Mouse (Mus musculus): ENCODE measurements around the gene Ncdn.

Gene Ncdn

DNA sequence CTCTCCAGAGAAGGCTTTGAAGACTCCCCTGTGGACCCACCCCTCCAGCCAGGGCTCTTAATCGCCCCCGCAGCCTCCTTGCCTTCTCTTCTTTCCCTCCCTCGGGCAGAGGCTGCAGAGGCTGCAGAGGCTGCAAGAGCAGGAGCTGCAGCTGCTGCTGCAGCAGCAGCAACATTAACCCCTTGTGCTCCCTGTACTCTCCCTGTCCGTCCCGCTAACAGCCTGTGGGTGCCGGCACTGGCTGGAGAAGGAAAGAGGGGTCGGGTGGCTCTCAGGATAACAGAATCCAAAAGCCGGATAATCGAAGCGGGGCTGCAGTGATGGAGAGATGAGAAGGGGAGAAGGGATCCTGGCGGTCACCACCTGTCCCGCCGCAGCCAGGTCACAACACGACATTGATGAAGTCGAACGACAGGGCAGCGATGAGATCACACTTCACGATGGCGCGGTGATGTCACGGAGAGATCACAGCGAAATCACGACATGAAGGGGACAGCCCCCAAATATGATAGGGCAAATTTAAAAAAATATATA, 563 bp downstream of the Ncdn start:
- DNase-seq (ENCODE audit: low read depth in 2 of 2, low spot score in 2 of 2): no peak

DNA sequence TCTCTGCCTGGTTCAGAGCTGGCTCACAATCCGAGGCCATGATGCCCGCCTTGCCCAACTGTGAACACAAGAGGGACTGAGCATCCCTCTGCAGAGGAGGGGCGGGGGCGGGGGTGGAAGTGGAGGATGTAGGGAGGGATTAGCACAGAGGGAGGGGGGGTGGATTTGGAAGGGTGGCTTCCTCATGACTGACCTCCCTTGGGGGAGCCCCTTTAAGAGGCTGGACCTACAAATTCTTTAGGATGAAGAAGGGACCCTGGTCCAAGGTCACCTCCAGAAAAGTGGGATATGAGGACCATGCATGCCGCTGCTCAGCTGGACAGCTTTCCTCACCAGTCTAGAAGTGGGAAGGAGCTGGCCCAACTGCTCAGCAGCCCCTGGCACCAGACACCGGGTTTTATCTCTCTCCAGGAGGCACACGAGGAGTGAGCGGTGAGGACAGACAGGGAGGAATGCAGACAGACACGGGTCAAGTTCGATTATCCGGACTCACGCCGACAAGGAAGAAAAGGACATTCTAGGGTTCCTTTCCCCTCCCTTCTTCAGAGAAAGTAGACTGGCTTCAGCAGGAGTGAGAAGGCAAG, 1.1 kb downstream of the Ncdn start:
- no peak for DNase-seq (ENCODE audit: low read depth in 2 of 2, low spot score in 2 of 2)

DNA sequence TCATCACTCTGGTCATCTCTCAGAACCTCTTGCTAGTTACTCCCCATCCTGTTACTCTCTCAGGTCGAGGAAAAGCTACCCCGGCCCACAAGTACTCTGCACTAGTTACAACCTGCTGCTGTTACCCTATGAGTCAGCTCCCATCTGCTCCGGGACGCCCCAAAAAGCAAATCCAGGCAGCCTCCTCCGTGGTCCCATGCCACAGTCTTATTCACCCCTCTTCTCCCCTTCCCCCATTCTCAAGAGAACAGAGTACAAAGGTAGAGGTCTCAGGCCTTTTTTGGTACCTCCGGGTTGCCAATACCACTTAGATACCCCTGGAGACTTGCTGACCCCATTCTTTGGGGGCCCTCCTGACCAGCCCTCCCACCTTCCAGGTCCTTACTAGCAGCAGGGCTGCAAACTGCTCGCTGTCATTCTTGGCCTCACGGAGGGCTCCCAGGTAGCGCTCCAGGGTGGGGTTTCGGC, 1.6 kb downstream of the Ncdn start:
- no peak for DNase-seq (ENCODE audit: low read depth in 2 of 2, low spot score in 2 of 2)

DNA sequence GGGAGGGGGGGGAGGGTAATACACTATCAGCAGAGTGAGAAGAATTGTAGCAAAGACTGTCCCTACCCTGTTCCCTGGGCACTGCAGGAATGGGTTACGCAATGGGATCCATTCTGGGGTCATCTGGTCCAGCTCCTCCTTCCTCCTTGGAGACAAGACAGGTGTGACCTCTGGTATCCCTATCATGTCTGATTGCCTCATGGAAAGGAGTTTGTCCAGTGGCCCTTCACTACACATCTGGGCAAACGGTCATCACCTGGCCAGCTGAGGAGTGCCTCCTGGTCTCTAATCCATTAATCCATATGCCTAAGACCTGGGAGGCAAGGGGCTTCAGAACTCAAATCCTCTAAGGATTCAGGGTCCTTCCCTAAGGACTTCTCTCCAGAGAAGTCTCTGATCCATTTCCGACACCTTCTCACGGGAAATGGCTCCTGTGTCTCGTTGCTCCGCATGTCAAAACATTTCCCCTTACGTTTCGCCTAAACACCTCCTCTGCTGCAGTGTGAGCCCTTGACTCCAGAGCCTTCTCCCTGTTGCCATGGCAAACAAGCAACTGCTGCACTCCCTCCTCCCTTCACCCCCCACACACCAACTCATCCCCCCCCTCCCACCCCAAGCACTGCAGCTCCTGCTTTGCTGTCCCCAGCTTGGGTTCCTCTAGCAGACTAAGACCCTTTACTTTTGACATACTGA, 2.2 kb downstream of the Ncdn start:
- no peak for DNase-seq (ENCODE audit: low read depth in 2 of 2, low spot score in 2 of 2)

DNA sequence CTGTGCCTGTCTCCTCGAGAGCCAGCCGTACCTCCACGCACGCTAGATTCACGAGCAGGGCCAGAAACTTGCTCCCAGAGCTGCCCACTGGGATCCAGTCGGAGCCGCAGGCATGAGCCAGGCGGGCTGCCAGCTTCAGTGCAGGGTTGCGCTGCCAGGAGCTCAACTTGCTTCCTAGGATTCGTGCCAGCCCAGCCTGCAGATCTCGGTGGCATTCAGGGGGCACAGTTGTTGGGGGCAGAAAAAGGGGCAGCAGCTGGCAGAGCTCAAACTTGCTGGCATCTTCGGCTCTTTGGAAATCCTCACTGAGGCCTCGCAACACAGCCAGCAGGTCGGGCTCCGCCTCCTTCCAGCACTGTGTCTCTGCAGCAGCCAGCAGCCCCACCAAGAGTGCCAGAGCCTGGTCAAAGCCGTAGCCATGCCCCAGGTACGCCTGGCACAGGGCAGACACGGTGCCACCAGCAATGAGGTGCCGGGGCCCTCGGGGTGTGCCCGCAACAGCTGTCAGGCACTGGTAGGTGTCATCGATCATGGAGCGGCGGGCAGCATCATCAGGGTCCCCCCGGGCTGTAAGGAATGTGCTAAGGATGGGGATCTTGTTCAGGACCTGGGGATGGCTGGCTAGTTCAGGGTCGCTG, 3.1 kb downstream of the Ncdn start:
- DNase-seq (ENCODE audit: low read depth in 2 of 2, low spot score in 2 of 2): no peak

DNA sequence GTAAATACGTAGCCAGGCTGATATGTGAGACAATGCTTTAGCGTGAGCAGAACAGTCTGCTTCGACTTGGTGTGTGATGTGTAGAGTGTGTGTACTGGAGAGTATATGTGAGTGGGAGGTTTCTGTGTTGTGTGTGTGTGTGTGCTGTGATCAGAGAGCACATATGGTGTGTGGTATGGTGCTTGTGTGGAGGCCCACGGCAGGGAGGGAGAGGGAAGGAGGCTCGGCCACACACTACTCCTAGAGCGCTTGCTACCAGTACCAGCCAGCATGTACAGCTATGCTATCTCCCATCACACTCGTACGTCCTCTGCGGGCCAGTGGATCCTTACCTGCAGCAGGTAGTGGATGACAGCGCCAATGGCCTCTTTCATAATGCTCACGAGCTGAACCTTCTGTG, 3.7 kb downstream of the Ncdn start:
- no peak for DNase-seq (ENCODE audit: low read depth in 2 of 2, low spot score in 2 of 2)

DNA sequence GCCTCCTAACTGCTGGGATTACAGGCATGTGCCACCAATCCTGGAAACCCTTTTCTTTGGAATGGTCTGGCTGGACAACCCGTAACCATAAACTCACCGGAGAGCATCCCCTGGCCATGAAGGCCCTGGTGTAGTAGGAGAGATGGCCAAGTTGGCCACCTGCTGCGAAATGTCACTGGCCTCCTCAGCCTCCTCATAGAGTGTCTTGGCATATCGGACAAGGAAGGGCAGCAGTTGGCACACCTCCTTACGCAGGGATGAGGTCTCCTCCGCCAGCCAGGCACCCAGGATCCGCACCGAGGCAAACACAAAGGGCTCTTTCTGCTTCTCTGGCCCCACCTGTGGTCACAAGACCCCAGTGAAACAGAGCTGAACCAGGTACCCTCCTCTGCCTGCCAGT, 4.9 kb downstream of the Ncdn start:
- DNase-seq (ENCODE audit: low read depth in 2 of 2, low spot score in 2 of 2): no peak

DNA sequence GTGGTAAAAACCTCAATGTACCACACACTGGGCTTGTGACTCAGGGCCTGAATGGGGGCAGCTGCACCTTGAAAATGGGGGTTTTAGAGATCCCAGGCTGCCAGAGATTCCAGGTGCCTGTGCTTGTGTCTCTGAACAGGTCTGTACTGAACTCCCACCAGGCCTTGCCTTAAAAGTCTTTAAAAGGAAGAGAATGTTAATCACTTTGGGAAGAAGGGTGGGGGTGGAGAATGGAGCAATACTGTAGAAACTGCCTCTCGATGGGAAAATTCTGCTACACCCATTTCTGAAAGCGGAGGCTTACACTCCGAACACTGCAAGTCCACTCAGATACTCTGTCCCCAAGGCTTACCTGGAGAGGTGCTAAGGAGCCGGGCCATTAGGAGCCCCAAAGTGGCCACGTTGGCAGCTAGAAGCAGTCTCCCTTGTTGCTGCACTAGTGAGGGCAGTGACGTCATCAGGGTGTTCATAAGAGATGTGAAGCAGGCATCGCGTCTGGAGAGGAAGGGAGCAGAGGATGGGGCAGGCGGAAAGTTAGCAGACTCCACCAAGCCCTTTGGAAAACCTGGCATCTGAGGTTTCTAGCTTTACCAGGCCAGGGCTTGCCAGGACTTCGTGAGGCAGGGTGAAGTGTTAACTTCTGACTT, 6.9 kb downstream of the Ncdn start:
- DNase-seq (ENCODE audit: low read depth in 2 of 2, low spot score in 2 of 2): no peak

DNA sequence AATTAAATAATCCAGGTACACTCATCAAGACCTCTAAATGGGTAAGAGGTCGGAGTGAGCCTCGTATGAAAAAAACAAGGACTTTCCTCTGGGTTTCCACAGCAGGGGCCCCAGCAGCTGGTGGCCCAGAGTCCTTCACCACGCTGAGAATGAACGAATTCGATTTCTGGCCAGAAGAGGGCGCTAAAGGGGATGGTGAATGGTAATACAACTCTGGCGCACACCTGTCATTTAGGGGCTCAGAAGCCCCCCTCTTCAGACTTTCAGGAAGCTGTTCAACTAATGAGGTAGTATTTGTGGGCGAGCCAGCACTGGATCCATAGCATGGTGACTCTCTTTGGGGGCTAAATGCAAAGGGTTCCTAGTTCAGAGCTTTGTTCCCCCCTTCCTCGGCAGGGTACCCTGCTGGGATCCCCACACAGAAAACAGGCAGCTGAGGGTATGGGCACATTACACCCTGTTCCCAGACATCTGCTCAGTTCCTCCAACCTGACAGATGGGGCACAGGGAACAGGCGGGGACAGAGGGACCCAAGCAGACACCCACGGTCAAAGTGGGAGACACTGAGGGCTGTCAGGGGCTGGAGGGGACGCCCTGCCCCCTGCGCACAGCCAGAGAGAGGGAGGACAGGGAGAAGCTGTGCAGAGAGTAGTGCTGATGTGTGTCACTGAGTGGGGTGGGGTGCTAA, 7.6 kb downstream of the Ncdn start:
- peak; percentile 54 to 69 for DNase-seq (ENCODE audit: low read depth in 2 of 2, low spot score in 2 of 2)

DNA sequence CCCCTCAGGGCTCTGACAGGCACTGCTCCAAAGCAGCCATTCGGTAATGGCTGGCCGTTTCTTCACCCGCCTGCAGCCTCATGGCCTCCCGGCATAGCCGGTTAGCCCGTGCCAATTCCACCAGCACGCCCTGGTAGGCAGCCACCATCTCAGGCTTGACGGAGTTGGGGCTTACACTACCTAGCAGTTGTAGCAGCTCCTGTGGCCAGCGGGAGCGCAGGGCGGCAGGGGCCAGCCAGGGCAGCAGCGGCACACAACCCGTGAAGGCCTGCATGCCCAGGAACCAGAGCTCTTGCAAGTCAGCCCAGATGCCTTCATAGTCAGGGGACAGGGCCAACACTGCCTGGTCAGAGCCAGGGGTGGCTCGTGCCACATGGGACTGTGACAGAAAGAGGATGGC, 8.4 kb downstream of the Ncdn start:
- DNase-seq (ENCODE audit: low read depth in 2 of 2, low spot score in 2 of 2): no peak

DNA sequence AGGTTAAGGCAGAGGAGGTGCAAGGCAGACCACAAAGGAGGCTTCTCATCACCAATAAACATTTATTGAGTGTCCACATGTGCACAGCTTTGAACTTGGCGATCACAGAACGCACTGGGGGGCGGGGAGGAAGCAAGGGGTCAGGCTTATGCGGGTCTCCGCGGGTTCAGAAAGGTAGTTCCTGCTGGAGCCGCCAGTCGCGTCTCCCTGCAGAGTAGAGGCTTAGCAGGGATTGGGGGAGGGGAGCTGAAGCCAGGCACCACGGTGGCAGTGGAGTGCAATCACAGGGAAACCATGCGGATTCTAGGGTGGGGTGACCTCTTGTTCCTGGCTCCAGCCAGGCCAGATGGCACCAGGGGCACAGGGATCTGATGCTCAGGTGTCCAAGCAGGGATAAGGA, 9.5 kb downstream of the Ncdn start:
- no peak for DNase-seq (ENCODE audit: low read depth in 2 of 2, low spot score in 2 of 2)

DNA sequence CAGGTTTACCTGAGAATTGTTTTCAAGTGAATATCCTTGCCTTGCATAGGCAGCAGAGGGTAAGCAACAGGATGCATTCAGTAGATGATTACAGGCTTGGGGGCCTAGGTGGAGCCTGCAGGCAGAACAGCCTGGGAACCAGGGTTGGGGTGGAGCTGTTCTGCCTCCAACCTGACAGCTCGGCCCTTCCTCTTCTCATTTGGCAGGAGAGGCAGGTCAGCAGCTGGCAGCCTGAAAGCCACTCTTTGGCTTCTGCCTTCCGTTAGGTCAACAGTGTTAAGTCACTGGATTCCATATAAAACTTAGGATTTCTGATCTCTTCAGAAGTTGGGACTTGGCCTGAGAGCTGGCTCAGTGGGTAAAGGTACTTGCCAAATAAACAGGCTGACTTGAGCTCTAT, 10.3 kb downstream of the Ncdn start:
- DNase-seq (ENCODE audit: low read depth in 2 of 2, low spot score in 2 of 2): no peak

DNA sequence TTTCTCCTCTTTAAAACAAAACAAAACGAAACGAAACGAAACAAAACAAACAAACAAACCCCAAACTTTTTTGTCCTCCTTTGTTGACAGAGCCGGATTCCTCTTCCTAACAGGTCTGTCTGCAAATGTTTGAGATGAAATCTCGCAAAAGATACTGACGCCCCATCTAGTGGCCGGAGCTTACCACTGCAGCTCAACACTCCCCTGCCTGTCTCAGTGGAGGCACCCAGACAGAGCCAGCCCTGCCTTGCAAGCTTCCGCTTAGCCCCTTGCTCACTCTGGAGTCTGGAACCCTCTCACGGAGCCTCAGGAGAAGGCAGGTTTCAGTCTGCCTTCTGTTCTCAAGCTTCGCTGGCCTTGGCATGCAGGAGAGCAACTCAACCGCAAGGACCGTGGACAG, 11.8 kb downstream of the Ncdn start:
- DNase-seq (ENCODE audit: low read depth in 2 of 2, low spot score in 2 of 2): peak; percentile 64 to 73

DNA sequence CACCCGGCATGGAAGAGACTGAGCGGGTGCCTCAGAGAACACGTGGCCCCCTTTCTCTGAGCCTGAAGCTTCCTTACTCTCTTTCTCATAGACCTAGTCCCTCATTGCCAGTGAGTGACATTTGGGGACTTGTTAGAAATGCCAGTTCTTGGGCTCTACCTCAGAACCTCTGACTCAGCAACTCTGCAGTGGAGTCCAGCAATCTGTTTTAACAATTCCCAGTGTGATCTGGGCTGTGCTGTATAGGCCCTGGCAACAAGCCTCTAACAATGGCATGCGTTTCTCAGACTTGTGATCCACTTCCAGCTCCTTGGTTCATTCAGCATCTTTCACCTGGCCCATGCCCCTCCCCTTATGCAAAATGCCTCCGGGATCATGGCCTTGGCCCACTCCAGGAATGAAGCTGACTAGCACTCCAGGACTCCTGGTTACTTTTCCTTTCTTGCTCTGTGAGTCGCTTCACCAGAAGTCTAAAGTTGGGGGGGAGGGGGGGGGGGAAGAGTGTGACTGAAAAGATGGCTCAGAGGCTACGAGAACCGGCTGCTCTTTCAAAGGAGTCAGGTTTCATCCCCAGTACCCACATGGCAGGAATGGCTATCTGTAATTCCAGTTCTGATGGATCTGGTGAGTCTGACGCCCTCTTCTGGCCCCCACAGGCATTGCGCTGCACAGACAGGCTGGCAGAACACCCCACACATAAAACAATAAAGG, 13.1 kb downstream of the Ncdn start:
- DNase-seq (ENCODE audit: low read depth in 2 of 2, low spot score in 2 of 2): no peak

DNA sequence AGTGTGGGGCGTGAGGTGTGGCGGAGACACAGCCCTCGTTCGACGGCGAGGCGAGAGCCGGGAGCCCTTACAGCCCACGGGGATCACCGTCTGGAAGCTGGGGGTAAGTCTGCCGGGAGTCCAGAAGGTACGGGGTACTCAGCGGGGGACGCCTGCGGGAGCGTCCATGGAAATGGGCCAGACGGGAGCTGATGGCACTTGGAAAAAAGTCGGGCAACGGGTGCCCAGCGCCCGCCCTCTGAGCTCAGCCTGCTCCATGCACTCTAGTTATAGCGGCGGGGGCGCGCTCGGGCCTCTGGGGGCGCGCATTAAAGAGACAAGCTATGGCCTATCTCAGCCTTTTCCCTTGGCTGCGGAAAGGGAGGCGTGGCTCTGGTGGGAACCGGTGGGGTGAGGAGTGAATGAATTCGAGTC, 17.2 kb downstream of the Ncdn start, which contains the start of gene Tfap2e:
TSS of gene Tfap2e (minus strand) at position 240 of the 414 bp plus-strand sequence.
- no peak for DNase-seq (ENCODE audit: low read depth in 2 of 2, low spot score in 2 of 2)

DNA sequence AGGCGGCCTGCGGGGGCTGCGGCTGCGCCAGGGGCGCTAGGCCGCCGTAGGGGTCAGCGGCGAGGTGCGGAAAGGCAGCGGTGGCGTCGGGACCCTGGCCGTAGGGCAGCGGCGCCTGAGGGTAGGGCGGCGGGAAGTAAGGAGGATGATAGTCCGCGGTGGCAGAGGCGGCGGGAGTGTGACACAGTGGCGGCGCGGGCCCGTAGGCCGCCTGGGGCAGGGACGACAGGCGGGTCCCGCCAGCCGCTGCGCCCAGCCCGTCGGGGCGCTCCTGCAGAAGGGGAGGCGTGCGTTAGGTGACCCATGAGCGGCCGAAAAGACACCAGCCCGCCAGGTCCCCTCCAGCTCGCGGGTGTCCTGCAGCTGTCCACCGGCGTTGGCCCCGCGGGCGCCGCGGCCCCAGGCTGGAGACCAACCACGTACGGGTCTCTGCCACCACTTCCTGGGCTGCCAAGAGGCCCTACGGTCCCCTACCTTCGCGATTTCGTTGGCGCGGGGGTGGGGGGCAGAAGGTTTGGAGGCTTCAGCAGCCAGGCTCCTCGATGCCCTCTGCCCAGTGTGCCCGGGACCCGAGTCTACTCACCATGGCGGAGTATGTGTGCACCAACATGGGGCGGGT, 17.7 kb downstream of the Ncdn start:
- DNase-seq (ENCODE audit: low read depth in 2 of 2, low spot score in 2 of 2): no peak

DNA sequence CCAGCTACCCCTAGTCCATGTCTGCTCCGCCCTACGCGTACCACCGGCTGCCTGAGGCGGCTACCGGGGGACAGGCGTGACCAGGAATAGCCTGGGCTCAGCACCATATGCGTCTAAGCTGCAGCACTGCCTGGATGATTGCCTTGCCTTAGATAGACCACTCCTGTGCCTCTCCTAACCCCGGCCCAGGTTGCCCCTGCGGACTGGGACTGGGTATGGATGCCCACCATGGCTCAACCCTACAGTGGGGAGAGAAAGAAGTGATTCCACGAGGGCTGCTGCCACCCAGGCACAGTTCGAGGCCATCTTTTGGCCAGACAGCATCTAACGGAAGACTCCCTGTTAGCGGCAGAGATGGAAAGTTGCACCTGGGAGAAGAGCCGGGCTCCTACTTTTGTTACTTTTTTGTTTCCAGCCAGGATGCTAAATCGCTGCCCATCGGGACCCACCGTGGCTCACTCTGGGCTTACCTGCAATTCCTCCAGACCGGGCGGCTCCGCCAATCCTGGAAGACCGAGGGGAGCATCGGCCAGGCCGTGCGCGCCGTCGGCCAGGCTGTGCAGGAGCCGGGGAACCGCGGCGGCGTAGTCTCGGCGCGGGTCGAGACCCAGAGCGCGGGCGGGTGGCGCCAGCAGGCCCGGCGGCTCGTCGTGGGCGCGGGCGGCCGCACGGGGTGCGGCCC, 18.4 kb downstream of the Ncdn start:
- no peak for DNase-seq (ENCODE audit: low read depth in 2 of 2, low spot score in 2 of 2)

DNA sequence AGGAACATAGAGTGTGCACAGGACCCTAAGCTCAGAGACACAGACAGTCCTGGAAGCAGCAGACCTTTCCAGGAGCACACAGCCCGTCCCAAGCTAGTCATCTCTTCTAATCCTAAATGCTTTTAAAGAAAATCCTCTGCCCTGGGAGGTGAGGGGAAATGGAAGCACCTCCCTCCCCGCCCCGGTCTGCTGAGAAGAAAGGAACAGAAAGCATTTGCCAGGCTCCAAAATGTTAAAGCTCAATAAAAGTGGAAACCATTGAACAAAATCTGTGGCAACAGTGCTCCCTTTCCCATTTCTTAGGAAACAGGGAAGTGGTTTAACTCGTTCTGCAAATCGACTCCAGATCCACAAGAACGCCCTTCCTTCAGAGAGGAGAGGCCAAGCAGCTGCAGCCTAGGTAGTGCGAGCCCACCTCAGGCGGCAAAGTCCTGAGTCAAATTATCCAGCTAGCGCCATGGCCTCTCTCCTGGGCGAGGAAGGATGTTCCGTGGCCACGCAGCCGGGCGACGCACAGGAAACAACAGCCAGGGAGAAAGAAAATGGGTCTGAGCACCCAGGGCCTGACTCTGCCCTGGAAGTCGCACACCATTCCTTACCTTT, 19.1 kb downstream of the Ncdn start:
- no peak for DNase-seq (ENCODE audit: low read depth in 2 of 2, low spot score in 2 of 2)
